Mouse (Mus musculus): ENCODE results near the gene Sdk2. TPM values are rescaled to one million over a fixed set of nuclear protein-coding genes. Genes with fewer than 3 reads are reported as not detected.

The Sdk2 gene
- total RNA-seq, 2 experiments from 2014 or later, result not detected

- ATAC-seq (replicated peaks; ENCODE audit: low FRiP score, low TSS enrichment, poor library complexity, severe bottlenecking), result no peak
These were observed 16.3 kb downstream of the Sdk2 start for GRCm38 (mm10) chr11:114050511-114050910.

- ATAC-seq (replicated peaks; ENCODE audit: low FRiP score, low TSS enrichment, poor library complexity, severe bottlenecking), result no peak
These were observed 18.9 kb downstream of the Sdk2 start for GRCm38 (mm10) chr11:114047887-114048331.

- no peak for ATAC-seq (replicated peaks; ENCODE audit: low FRiP score, low TSS enrichment, poor library complexity, severe bottlenecking)
These were observed 19.9 kb downstream of the Sdk2 start for GRCm38 (mm10) chr11:114046927-114047326.

GRCm38 (mm10) chr11:114044373-114044772 lies 22.5 kb downstream of the Sdk2 start:
- no peak for ATAC-seq (replicated peaks; ENCODE audit: low FRiP score, low TSS enrichment, poor library complexity, severe bottlenecking)

GRCm38 (mm10) chr11:114043530-114043929 lies 23.3 kb downstream of the Sdk2 start:
- no peak for ATAC-seq (replicated peaks; ENCODE audit: low FRiP score, low TSS enrichment, poor library complexity, severe bottlenecking)

- no peak for ATAC-seq (replicated peaks; ENCODE audit: low FRiP score, low TSS enrichment, poor library complexity, severe bottlenecking)
These were observed 26.3 kb downstream of the Sdk2 start for GRCm38 (mm10) chr11:114040391-114041035.

DNA sequence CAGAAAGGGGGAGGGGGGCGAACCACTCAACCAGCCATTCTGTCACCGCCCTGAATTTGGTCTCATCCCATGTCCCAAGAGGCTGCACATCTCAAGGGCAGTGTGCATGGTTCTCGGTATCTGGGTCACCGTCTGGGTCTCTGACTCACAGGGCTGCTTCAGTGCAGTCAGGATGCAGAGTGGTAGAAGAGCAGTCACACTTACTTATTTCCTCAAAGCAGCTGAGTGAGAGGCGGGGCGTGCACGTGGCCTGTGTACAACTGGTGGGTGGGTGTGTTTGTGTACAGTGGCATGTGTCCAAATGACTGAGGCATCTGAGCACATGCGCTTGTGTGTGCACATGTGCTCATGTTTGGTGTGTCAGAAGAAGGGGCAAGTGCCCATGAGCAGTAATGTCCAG lies 28.8 kb downstream of the Sdk2 start:
- ATAC-seq (replicated peaks; ENCODE audit: low FRiP score, low TSS enrichment, poor library complexity, severe bottlenecking), result no peak

GRCm38 (mm10) chr11:114031491-114031890 lies 35.4 kb downstream of the Sdk2 start:
- ATAC-seq (replicated peaks; ENCODE audit: low FRiP score, low TSS enrichment, poor library complexity, severe bottlenecking), result no peak

- ATAC-seq (replicated peaks; ENCODE audit: low FRiP score, low TSS enrichment, poor library complexity, severe bottlenecking), result no peak
These were observed 36.6 kb downstream of the Sdk2 start for GRCm38 (mm10) chr11:114030214-114030613.

DNA sequence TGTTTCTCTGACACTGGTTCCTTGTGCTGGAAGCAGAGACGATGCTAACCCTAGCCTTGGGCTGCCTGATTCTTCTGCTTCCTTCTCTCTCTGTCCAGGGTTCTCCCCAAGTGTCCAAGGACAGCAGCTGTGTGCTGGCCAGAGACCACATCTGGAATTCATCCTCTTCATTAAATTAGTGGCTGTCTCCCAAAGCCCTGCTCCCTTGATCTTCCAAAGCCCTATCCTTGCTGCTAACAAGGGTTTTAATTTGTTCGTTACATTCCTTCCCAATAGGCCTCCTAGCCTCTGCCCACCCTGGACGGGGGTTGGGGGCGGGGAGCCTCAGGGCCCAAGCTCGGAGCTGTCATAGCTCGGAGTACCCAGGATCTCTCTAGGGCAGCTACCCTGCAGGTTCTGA lies 38.3 kb downstream of the Sdk2 start:
- ATAC-seq (replicated peaks; ENCODE audit: low FRiP score, low TSS enrichment, poor library complexity, severe bottlenecking), result no peak

DNA sequence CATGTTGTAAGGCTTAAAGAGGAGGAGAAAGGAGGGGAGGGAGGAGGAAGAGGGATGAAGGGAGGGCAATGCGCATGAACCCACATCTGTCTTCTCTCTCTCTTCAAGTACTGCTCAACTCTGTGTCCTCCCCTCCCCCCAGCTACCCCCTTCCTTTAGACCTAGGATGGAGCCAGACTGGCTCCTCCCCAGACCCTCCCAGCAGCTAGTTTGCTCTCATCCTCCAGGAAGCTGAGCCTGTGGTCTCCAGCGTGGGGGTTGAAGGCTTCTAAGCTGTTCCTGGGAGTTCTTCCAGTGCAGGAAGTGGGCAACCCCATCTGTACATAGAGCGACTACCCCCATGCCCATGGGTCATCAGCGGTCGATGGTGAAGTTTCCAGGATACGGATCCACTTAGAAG lies 38.8 kb downstream of the Sdk2 start:
- ATAC-seq (replicated peaks; ENCODE audit: low FRiP score, low TSS enrichment, poor library complexity, severe bottlenecking), result no peak

DNA sequence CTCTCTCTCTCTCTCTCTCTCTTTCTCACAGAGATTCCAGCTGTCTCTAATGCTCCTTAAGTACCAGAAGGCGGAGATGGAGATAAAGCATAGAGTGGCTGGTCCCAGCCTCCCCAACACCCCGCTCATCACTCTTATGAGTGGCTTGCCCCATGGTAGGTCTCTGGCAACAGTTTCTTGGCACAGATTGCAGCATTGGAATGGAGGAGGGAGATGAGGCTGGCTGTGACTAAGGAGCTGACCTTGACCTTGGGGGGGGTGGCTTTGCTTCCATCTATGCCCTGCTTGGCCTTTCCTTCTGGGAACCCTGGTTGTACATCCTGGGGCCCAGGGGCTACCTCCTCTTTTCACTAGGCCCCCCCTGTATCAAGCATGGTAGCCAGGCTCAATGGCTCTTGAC lies 41.8 kb downstream of the Sdk2 start:
- ATAC-seq (replicated peaks; ENCODE audit: low FRiP score, low TSS enrichment, poor library complexity, severe bottlenecking), result no peak

DNA sequence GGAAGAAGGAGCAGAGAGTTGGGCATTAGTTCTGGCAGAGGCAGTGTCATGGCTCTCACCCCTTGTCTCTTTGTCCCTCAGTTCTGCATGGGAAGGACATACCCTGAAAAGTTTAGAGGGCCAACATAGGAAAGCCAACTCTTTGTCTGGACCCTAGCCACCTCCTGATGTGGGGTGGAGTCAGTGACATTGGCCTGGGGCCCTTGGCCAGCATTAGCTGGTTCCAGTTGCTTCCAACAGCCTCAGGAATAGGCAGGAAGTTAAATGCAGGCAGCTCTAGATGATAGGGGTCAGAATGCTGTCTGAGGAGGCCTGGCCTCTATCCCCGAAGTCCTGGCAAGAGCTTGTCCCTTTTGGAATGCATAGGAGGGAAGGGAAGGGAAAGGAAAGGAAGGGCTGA lies 42.9 kb downstream of the Sdk2 start:
- no peak for ATAC-seq (replicated peaks; ENCODE audit: low FRiP score, low TSS enrichment, poor library complexity, severe bottlenecking)

DNA sequence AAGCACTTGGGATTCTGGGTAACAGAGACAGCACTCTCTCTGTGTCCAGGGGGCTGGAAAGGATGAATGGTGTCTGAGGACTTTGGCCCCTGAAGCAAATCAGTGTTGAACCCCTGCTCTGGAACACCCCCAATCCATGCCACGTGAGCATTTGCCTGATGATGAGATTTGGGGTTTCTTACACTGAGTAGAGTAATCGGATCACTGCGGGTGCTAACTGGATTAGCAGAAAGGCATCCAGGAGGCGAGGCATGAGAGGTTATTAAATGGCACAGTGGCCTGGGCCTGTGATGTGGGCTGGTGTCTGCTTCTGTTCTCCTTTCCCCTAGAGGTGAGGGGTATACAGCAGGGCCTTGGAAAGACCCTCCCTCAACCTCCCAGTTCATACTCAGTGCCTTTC lies 44.7 kb downstream of the Sdk2 start:
- no peak for ATAC-seq (replicated peaks; ENCODE audit: low FRiP score, low TSS enrichment, poor library complexity, severe bottlenecking)

- ATAC-seq (replicated peaks; ENCODE audit: low FRiP score, low TSS enrichment, poor library complexity, severe bottlenecking), result no peak
These were observed 47.8 kb downstream of the Sdk2 start for GRCm38 (mm10) chr11:114019087-114019486.

GRCm38 (mm10) chr11:114016889-114017392 lies 49.9 kb downstream of the Sdk2 start:
- no peak for ATAC-seq (replicated peaks; ENCODE audit: low FRiP score, low TSS enrichment, poor library complexity, severe bottlenecking)

DNA sequence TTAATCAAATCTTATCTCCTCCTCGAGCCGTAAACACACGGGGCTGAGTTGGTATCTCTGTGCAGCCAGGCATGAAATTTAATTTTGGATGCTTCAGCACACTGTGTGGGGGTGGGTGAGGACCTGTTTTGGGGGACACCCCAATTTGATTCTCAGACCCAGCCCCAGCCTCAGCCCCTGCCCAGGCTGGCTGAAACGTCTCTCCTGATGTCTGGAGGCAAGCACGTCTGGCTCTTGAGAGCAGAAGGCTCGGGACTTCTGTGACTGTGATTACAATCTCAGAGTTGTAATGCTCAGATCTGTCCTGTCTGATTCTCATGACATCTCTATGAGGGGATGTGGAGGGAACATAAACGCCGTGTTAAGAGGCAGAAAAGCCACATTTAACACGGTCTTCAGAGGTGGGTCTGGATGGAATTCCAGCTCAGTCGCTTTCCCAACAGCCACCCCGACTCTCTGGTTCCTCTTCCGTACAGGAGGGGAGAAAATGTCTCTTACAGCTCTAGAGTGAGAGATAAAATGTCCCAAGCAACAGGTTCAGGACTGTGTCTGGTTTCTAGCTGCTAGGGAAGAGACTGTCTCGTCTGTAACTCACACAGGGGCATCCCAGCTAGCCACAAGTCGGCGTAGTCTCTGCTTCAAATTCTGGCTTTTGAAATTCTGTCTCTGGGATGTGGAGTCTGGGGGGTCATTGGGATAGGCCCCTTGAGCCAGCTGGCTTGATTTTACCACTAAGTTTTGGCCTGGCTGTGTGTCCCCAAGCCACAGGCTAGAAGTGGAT lies 50.5 kb downstream of the Sdk2 start:
- ATAC-seq (replicated peaks; ENCODE audit: low FRiP score, low TSS enrichment, poor library complexity, severe bottlenecking), result no peak

GRCm38 (mm10) chr11:114011523-114011922 lies 55.3 kb downstream of the Sdk2 start:
- ATAC-seq (replicated peaks; ENCODE audit: low FRiP score, low TSS enrichment, poor library complexity, severe bottlenecking), result no peak

GRCm38 (mm10) chr11:114005879-114006278 lies 61.0 kb downstream of the Sdk2 start:
- no peak for ATAC-seq (replicated peaks; ENCODE audit: low FRiP score, low TSS enrichment, poor library complexity, severe bottlenecking)

DNA sequence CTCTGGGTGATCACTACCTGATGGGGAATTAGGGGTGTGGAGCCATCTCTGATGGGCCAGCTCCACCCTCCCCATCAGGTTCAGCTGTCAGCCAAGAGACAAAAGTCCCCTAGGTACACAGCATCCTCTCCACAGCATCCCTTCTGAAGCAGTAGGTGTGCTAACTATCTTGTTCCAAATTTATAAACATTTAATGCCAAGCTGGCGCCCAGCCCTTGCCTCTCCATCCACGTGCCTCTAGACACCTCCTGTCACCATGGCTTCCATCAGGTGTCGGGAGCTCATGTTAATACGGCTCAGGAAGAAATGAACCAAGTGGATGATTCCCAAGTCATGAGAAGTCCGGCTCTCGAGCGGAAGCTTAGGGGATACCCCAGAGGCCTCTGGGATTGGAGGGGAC lies 62.2 kb downstream of the Sdk2 start:
- ATAC-seq (replicated peaks; ENCODE audit: low FRiP score, low TSS enrichment, poor library complexity, severe bottlenecking), result no peak

DNA sequence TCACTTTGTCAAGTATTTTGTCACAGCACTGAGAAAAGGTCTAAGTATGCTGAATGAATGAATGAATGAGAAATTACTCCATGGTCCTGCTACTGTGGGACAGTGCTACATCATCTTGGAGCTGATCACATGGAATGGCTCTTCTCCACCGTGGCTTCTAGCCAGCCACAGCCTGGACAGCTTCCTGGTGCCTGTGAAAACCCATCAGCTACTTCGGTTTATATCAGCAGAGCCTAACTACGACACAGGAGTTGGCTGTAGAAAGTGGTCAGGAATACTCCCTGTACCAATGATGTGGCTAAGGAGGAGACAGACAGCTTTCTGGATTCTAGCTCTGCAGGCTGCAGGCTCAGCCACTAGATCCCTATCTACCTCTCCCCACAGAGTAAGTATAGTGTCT lies 63.7 kb downstream of the Sdk2 start:
- no peak for ATAC-seq (replicated peaks; ENCODE audit: low FRiP score, low TSS enrichment, poor library complexity, severe bottlenecking)
